Mouse (Mus musculus): Measurements from ENCODE around the gene B3galt2. TPM values are rescaled to one million over a fixed set of nuclear protein-coding genes. Genes with fewer than 3 reads are reported as not detected.
"Not testable (repeated sequence)": the region's sequence is repeated elsewhere in the genome, so short reads cannot be mapped to it uniquely, and the experiment has no call there.

Gene B3galt2
- polyA plus RNA-seq, 1 experiment from 2014 or later = 1.8 TPM

- Histone ChIP-seq H3K4me3 (no peak overlapping the region), H3K4me1 (no peaks in the 10 kb centered on the region), H3K4me2 (replicated peaks) (no peak overlapping the region), H3K9ac (replicated peaks) (no peak overlapping the region), H3K9me3 (no peaks in the 10 kb centered on the region), H3K27ac (replicated peaks) (no peak overlapping the region), H3K36me3 (0 out of 2 replicates have a peak, but pooled peaks cover 4% of the 10 kb centered on the region), H3K27me3 (no peaks in the 10 kb centered on the region)
- ATAC-seq (ENCODE audit: low FRiP score, low read depth) = no peak
- 73% methylated on average over 4 of the region's 4 CpGs for WGBS
These were observed 5.8 kb downstream of the B3galt2 start for GRCm38 (mm10) chr1:143646219-143646618.

- Histone ChIP-seq H3K4me2 (replicated peaks) (no peak overlapping the region), H3K4me3 (no peak overlapping the region), H3K36me3 (0 out of 2 replicates have a peak, but pooled peaks cover 4% of the 10 kb centered on the region), H3K27me3 (no peaks in the 10 kb centered on the region), H3K27ac (replicated peaks) (no peak overlapping the region), H3K9ac (replicated peaks) (no peak overlapping the region), H3K4me1 (no peaks in the 10 kb centered on the region), H3K9me3 (no peaks in the 10 kb centered on the region)
- no peak for ATAC-seq (ENCODE audit: low FRiP score, low read depth)
- 94% methylated on average over 2 of the region's 2 CpGs for WGBS
These were observed 9.9 kb downstream of the B3galt2 start for GRCm38 (mm10) chr1:143650317-143650716.

GRCm38 (mm10) chr1:143653646-143654045 lies 13.2 kb downstream of the B3galt2 start:
- no peak overlapping the region for H3K4me3 ChIP-seq
- 97% methylated on average over 3 of the region's 3 CpGs for WGBS
- H3K4me2 ChIP-seq (replicated peaks) = no peak overlapping the region
- no peaks in the 10 kb centered on the region for H3K9me3 ChIP-seq
- no peak overlapping the region for H3K9ac ChIP-seq (replicated peaks)
- no peaks in the 10 kb centered on the region for H3K36me3 ChIP-seq
- H3K27me3 ChIP-seq = no peaks in the 10 kb centered on the region
- H3K27ac ChIP-seq (replicated peaks) = no peak overlapping the region
- ATAC-seq (ENCODE audit: low FRiP score, low read depth) = no peak
- H3K4me1 ChIP-seq = no peaks in the 10 kb centered on the region

- Histone ChIP-seq H3K36me3 (peaks cover 24% of the 10 kb centered on the region), H3K4me2 (replicated peaks) (no peak overlapping the region), H3K4me1 (no peaks in the 10 kb centered on the region), H3K27me3 (no peaks in the 10 kb centered on the region), H3K9ac (replicated peaks) (no peak overlapping the region), H3K4me3 (no peak overlapping the region), H3K27ac (replicated peaks) (no peak overlapping the region), H3K9me3 (no peaks in the 10 kb centered on the region)
- WGBS = 100% methylated on average over 2 of the region's 2 CpGs
- no peak for ATAC-seq (ENCODE audit: low FRiP score, low read depth)
These were observed 22.7 kb downstream of the B3galt2 start for GRCm38 (mm10) chr1:143663197-143663596.

GRCm38 (mm10) chr1:143664786-143665185 lies 24.3 kb downstream of the B3galt2 start:
- not testable (repeated sequence) for H3K4me3 ChIP-seq; H3K9ac ChIP-seq (replicated peaks); H3K27ac ChIP-seq (replicated peaks); H3K9me3 ChIP-seq; H3K4me2 ChIP-seq (replicated peaks); H3K4me1 ChIP-seq; H3K27me3 ChIP-seq
- WGBS = 88% methylated on average over 4 of the region's 4 CpGs
- peaks cover 24% of the 10 kb centered on the region for H3K36me3 ChIP-seq
- peak; percentile 38 for ATAC-seq (ENCODE audit: low FRiP score, low read depth)

- ATAC-seq (ENCODE audit: low FRiP score, low read depth) = no peak
- Histone ChIP-seq H3K4me2 (replicated peaks) (no peak overlapping the region), H3K27me3 (no peaks in the 10 kb centered on the region), H3K9ac (replicated peaks) (no peak overlapping the region), H3K27ac (replicated peaks) (no peak overlapping the region), H3K4me3 (no peak overlapping the region), H3K36me3 (peaks cover 27% of the 10 kb centered on the region), H3K9me3 (no peaks in the 10 kb centered on the region), H3K4me1 (no peaks in the 10 kb centered on the region)
- 95% methylated on average over 4 of the region's 4 CpGs for WGBS
These were observed 35.4 kb downstream of the B3galt2 start for GRCm38 (mm10) chr1:143675734-143676361.

- no peak for ATAC-seq (ENCODE audit: low FRiP score, low read depth)
- Histone ChIP-seq H3K4me3 (no peak overlapping the region), H3K27me3 (no peaks in the 10 kb centered on the region), H3K4me1 (no peaks in the 10 kb centered on the region), H3K9me3 (no peaks in the 10 kb centered on the region), H3K4me2 (replicated peaks) (no peak overlapping the region), H3K36me3 (peaks cover 45% of the 10 kb centered on the region), H3K9ac (replicated peaks) (no peak overlapping the region), H3K27ac (replicated peaks) (no peak overlapping the region)
- 97% methylated on average over 5 of the region's 5 CpGs for WGBS
These were observed 40.6 kb downstream of the B3galt2 start for GRCm38 (mm10) chr1:143681108-143681507.

- H3K27me3 ChIP-seq = no peaks in the 10 kb centered on the region
- H3K4me3 ChIP-seq = no peak overlapping the region
- no peak overlapping the region for H3K4me2 ChIP-seq (replicated peaks)
- no peak overlapping the region for H3K9ac ChIP-seq (replicated peaks)
- no peaks in the 10 kb centered on the region for H3K4me1 ChIP-seq
- H3K27ac ChIP-seq (replicated peaks) = no peak overlapping the region
- 87% methylated on average over 3 of the region's 3 CpGs for WGBS
- ATAC-seq (ENCODE audit: low FRiP score, low read depth) = no peak
- peaks cover 48% of the 10 kb centered on the region for H3K36me3 ChIP-seq
- H3K9me3 ChIP-seq = no peaks in the 10 kb centered on the region
These were observed 44.4 kb downstream of the B3galt2 start for GRCm38 (mm10) chr1:143684849-143685248.

GRCm38 (mm10) chr1:143701736-143702135 lies 61.3 kb downstream of the B3galt2 start:
- peak overlapping the region; percentile 70 for H3K4me2 ChIP-seq (replicated peaks)
- under 1% methylated on average over 13 of the region's 13 CpGs for WGBS
- no peaks in the 10 kb centered on the region for H3K27me3 ChIP-seq
- peaks cover 11% of the 10 kb centered on the region for H3K36me3 ChIP-seq
- peak overlapping the region; percentile 86 for H3K9ac ChIP-seq (replicated peaks)
- H3K9me3 ChIP-seq = no peaks in the 10 kb centered on the region
- ATAC-seq (ENCODE audit: low FRiP score, low read depth) = no peak
- H3K4me3 ChIP-seq = peak overlapping the region; percentile 85
- peaks cover 10% of the 10 kb centered on the region for H3K4me1 ChIP-seq
- H3K27ac ChIP-seq (replicated peaks) = peak overlapping the region; percentile 92; the same call in 1 of the 2 replicates

GRCm38 (mm10) chr1:143702141-143702740 lies 61.8 kb downstream of the B3galt2 start:
- under 1% methylated on average over 28 of the region's 48 CpGs for WGBS
- peak overlapping the region; percentile 85 for H3K4me3 ChIP-seq
- no peaks in the 10 kb centered on the region for H3K27me3 ChIP-seq
- H3K9me3 ChIP-seq = no peaks in the 10 kb centered on the region
- H3K36me3 ChIP-seq = peaks cover 7% of the 10 kb centered on the region
- peak; percentile 74 for ATAC-seq (ENCODE audit: low FRiP score, low read depth)
- peak overlapping the region; percentile 92 for H3K27ac ChIP-seq (replicated peaks)
- H3K9ac ChIP-seq (replicated peaks) = peak overlapping the region; percentile 86
- peaks cover 10% of the 10 kb centered on the region for H3K4me1 ChIP-seq
- peak overlapping the region; percentile 70 for H3K4me2 ChIP-seq (replicated peaks)

- H3K9ac ChIP-seq (replicated peaks) = peak within 1 kb of the TSS; percentile 86
- WGBS = 0% methylated on average over 49 of the region's 74 CpGs
- H3K4me2 ChIP-seq (replicated peaks) = peak within 1 kb of the TSS; percentile 70
- H3K4me1 ChIP-seq = peaks cover 10% of the 10 kb centered on the region
- H3K36me3 ChIP-seq = peaks cover 4% of the 10 kb centered on the region
- peak within 1 kb of the TSS; percentile 85 for H3K4me3 ChIP-seq
- peak within 1 kb of the TSS; percentile 92 for H3K27ac ChIP-seq (replicated peaks)
- no peaks in the 10 kb centered on the region for H3K27me3 ChIP-seq
- peak; percentile 99 for ATAC-seq (ENCODE audit: low FRiP score, low read depth)
- no peaks in the 10 kb centered on the region for H3K9me3 ChIP-seq
These were observed 62.3 kb downstream of the B3galt2 start, which contains the start of gene Cdc73 for GRCm38 (mm10) chr1:143702741-143703262. Cdc73 (minus strand) TSS chr1:143702893.
